8 mouse cellular contexts compared by ENCODE assay signal in genomic region chr2:35462791-35463281, GRCm38 (mm10). TPM values are rescaled to one million over a fixed set of nuclear protein-coding genes. Genes with fewer than 3 reads are reported as not detected.
DNase-seq lines count a peak whose midpoint lies in the region; ATAC-seq and TF ChIP-seq lines count a peak whose summit lies in the region.

Gene Ggta1, minus strand, starts transcription at chr2:35463231.

- no peaks in the 10 kb centered on the region for H3K36me3 ChIP-seq in limb, embryonic 11.5 days (ENCODE audit: control insufficient read depth, insufficient read depth, low read length)

- 16% methylated on average over 7 of the region's 7 CpGs for WGBS in limb, embryonic 11.5 days

- peak within 1 kb of the TSS; percentile 70 for H3K9ac ChIP-seq in limb, embryonic 11.5 days (ENCODE audit: low read length)

- peaks cover 9% of the 10 kb centered on the region; the same call in 1 of the 2 replicates for H3K4me1 ChIP-seq in limb, embryonic 11.5 days (ENCODE audit: control insufficient read depth, insufficient read depth, low read length)

- peak within 1 kb of the TSS; percentile 53 for H3K4me3 ChIP-seq in left cerebral cortex, adult 2 months
- peak within 1 kb of the TSS; percentile 57 for H3K4me3 ChIP-seq in limb, embryonic 11.5 days (ENCODE audit: low read depth, low read length)

- peak within 1 kb of the TSS; percentile 92 for H3K4me2 ChIP-seq in limb, embryonic 11.5 days (ENCODE audit: low read depth, severe bottlenecking)

- TF ChIP-seq CTCF in left cerebral cortex, adult 2 months (IDR thresholded peaks at IDR 0.05) = no peak

- DNase-seq in left cerebral cortex, adult 2 months (ENCODE audit: extremely low spot score in 1 of 2, low spot score in 2 of 2) = no peak
- DNase-seq in left cerebral cortex, postnatal 25 days (ENCODE audit: low spot score in 2 of 2) = no peak
- DNase-seq in heart, adult 8-10 months (ENCODE audit: low spot score) = no peak
- peak; percentile 44 for DNase-seq in limb, embryonic 11.5 days (ENCODE audit: low spot score)
- peak; percentile 45 for DNase-seq in neural tube, embryonic 10.5 days (ENCODE audit: extremely low spot score, low spot score)
- no peak for DNase-seq in right cerebral cortex, postnatal 4 days
- DNase-seq in layer of hippocampus, adult 9-11 months = no peak

- H3K27me3 ChIP-seq in limb, embryonic 11.5 days (ENCODE audit: control insufficient read depth, insufficient read depth, low read length) = 0 out of 2 replicates have a peak, but pooled peaks cover 2% of the 10 kb centered on the region

- intact Hi-C loops in left cerebral cortex, adult 2 months (cut with DNase I) = loop anchor here (5.0 kb wide), 1 partner anchor 44 kb away; no protein-coding TSS in a partner anchor
- intact Hi-C loops in left cerebral cortex, postnatal 25 days (cut with DNase I) = no loop called here

- no peak within 1 kb of the TSS for H3K27ac ChIP-seq in left cerebral cortex, adult 2 months
- H3K27ac ChIP-seq in limb, embryonic 11.5 days (replicated peaks; ENCODE audit: low read depth, low read length) = no peak within 1 kb of the TSS

- no peaks in the 10 kb centered on the region for H3K9me3 ChIP-seq in limb, embryonic 11.5 days (ENCODE audit: control insufficient read depth, low read length)

- ATAC-seq in activated CD4-positive, CD25-positive, alpha-beta regulatory T cell, adult 4 months = no peak
- 0 out of 2 replicates have a peak, but pooled peaks have one; percentile 50 for ATAC-seq in limb, embryonic 11.5 days (ENCODE audit: insufficient number of reproducible peaks, low FRiP score, low TSS enrichment, low read depth)

RNA-seq across cellular contexts. Expression of gene Ggta1, which starts in this region (rescaled TPM):
- total RNA-seq in left cerebral cortex, adult 2 months (2021) = 1 to 10 TPM; 2.6 to 4.0 TPM
- total RNA-seq in left cerebral cortex, postnatal 25 days (2021) = 1 to 10 TPM; 2.8 to 3.4 TPM
- 10 to 100 TPM; 19.3 to 23.3 TPM for polyA plus RNA-seq in activated CD4-positive, CD25-positive, alpha-beta regulatory T cell, adult 4 months (2017; shearing (Covaris generic))
- 10 to 100 TPM in 3 of 4 experiments, 1 to 10 TPM in 1; 9.9 to 18.2 (median 14.5) TPM for total RNA-seq in heart, adult 8-10 months (2022)
- 5.3 and 6.0 TPM in 2 replicates for polyA plus RNA-seq in limb, embryonic 11.5 days (2014; fragmentation: Nextera tagmentation; extraction: Ambion mirVana)

Comparison
In these comparisons a context has a peak if more than half of its experiments do, and no peak if none do; other contexts are left out.
1. DNase-seq: peak in limb, embryonic 11.5 days (single experiment) and neural tube, embryonic 10.5 days (single experiment); none in left cerebral cortex, adult 2 months (0 of 2), left cerebral cortex, postnatal 25 days (0 of 2), heart, adult 8-10 months (single experiment), right cerebral cortex, postnatal 4 days (single experiment) and layer of hippocampus, adult 9-11 months (single experiment).